Mouse (Mus musculus): ENCODE measurements around the gene Pdik1l.

DNA sequence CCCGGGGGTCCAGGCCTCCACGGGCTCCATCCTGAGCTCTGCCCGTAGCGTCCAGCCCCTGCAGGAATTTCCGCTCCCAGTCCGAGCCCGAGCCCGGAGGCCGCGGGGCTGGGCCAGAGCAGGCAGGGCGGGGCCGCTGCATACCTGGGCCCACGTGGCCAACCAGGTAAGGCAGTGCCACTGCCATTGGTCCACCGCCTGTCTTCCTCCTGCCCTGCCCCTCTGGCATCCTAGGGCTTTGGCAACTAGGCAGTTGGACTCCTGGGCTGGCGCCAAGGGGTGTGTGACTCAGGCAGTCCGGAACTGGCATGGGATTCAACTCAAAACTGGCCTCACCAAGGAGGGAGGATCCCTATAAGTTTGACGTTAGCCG, 49.4 kb downstream of the Pdik1l start, which contains the start of gene Cnksr1:
- TF ChIP-seq CTCF (IDR thresholded peaks at IDR 0.05; ENCODE audit: low read depth, low read length) (no peak), POLR2A (IDR thresholded peaks at IDR 0.05; ENCODE audit: borderline replicate concordance, low read depth, low read length) (no peak)

Data from bone marrow macrophage, adult 2 months (primary cell).